ENCODE assay signal across 8 mouse cellular contexts in genomic region chr6:140623226-140624095, GRCm38 (mm10). TPM values are rescaled to one million over a fixed set of nuclear protein-coding genes. Genes with fewer than 3 reads are reported as not detected.
DNase-seq lines count a peak whose midpoint lies in the region; ATAC-seq and TF ChIP-seq lines count a peak whose summit lies in the region.

No protein-coding gene starts in this region.

- no peaks in the 10 kb centered on the region for H3K9me3 ChIP-seq in erythroblast, embryonic 14.5 days (ENCODE audit: control insufficient read depth, low read length)
- H3K9me3 ChIP-seq in heart, embryonic 13.5 days: no peaks in the 10 kb centered on the region
- H3K9me3 ChIP-seq in liver, embryonic 12.5 days (replicated peaks): no peaks in the 10 kb centered on the region
- no peaks in the 10 kb centered on the region for H3K9me3 ChIP-seq in stomach, embryonic 15.5 days

- H3K9ac ChIP-seq in heart, embryonic 13.5 days: peak overlapping the region; percentile 93
- peak overlapping the region; percentile 93 for H3K9ac ChIP-seq in liver, embryonic 12.5 days
- H3K9ac ChIP-seq in stomach, embryonic 15.5 days: peak overlapping the region; percentile 94

- no peaks in the 10 kb centered on the region for H3K27me3 ChIP-seq in C2C12 (ENCODE audit: control insufficient read depth, insufficient read depth, insufficient read length)
- H3K27me3 ChIP-seq in erythroblast, embryonic 14.5 days (ENCODE audit: control insufficient read depth): peaks cover 5% of the 10 kb centered on the region; the same call in 1 of the 2 replicates
- no peaks in the 10 kb centered on the region for H3K27me3 ChIP-seq in heart, embryonic 13.5 days (replicated peaks)
- peaks cover 6% of the 10 kb centered on the region; the same call in 1 of the 2 replicates for H3K27me3 ChIP-seq in liver, embryonic 12.5 days (replicated peaks)
- no peaks in the 10 kb centered on the region for H3K27me3 ChIP-seq in stomach, embryonic 15.5 days (replicated peaks)

- peaks cover 49% of the 10 kb centered on the region for H3K79me2 ChIP-seq in C2C12 (ENCODE audit: control insufficient read depth, insufficient read depth)

- peak; percentile 97 for DNase-seq in brain, embryonic 14.5 days (ENCODE audit: low read depth)
- DNase-seq in kidney, postnatal 10 days: peak; percentile 96
- peak; percentile 91 to 92 for DNase-seq in natural killer cell, adult 2 months (ENCODE audit: low spot score in 2 of 2)

- peak; percentile 82 for ATAC-seq in heart, embryonic 13.5 days (ENCODE audit: extremely low read depth, insufficient number of reproducible peaks, low FRiP score, low TSS enrichment)
- ATAC-seq in liver, embryonic 12.5 days: peak; percentile 92
- peak; percentile 92 for ATAC-seq in stomach, embryonic 15.5 days (ENCODE audit: insufficient read depth, low FRiP score, low read depth)

- peak; percentile 94 for TF ChIP-seq POLR2A in brain, embryonic 14.5 days (IDR thresholded peaks at IDR 0.05; ENCODE audit: borderline replicate concordance, extremely low read depth, insufficient read depth, insufficient read length, poor library complexity, severe bottlenecking)

- H3ac ChIP-seq in C2C12 (ENCODE audit: control insufficient read depth, insufficient read length, low read depth): peak overlapping the region; percentile 92

- no peak for TF ChIP-seq CTCF in C2C12 (IDR thresholded peaks at IDR 0.05; ENCODE audit: control insufficient read depth, insufficient read depth, insufficient read length)
- no peak for TF ChIP-seq CTCF in brain, embryonic 14.5 days (IDR thresholded peaks at IDR 0.05; ENCODE audit: borderline replicate concordance, extremely low read depth, insufficient read depth, insufficient read length)

- peaks cover 41% of the 10 kb centered on the region for H3K79me3 ChIP-seq in C2C12 (ENCODE audit: low read depth)

- H3K4me3 ChIP-seq in C2C12 (ENCODE audit: insufficient read depth, poor library complexity, severe bottlenecking): peak overlapping the region; percentile 69
- peak overlapping the region; percentile 97 for H3K4me3 ChIP-seq in erythroblast, embryonic 14.5 days (replicated peaks)
- peak overlapping the region; percentile 89 for H3K4me3 ChIP-seq in heart, embryonic 13.5 days
- H3K4me3 ChIP-seq in liver, embryonic 12.5 days: peak overlapping the region; percentile 90
- peak overlapping the region; percentile 100 for H3K4me3 ChIP-seq in stomach, embryonic 15.5 days (replicated peaks)

- peak overlapping the region; percentile 97 for H3K27ac ChIP-seq in heart, embryonic 13.5 days (replicated peaks)
- H3K27ac ChIP-seq in liver, embryonic 12.5 days: peak overlapping the region; percentile 89
- H3K27ac ChIP-seq in stomach, embryonic 15.5 days: peak overlapping the region; percentile 97

- H3K4me2 ChIP-seq in heart, embryonic 13.5 days: peak overlapping the region; percentile 91
- peak overlapping the region; percentile 98 for H3K4me2 ChIP-seq in liver, embryonic 12.5 days
- peak overlapping the region; percentile 61 for H3K4me2 ChIP-seq in stomach, embryonic 15.5 days

- peaks cover 39% of the 10 kb centered on the region for H3K4me1 ChIP-seq in erythroblast, embryonic 14.5 days (ENCODE audit: control insufficient read depth)
- peaks cover 35% of the 10 kb centered on the region for H3K4me1 ChIP-seq in heart, embryonic 13.5 days
- peaks cover 42% of the 10 kb centered on the region for H3K4me1 ChIP-seq in liver, embryonic 12.5 days
- H3K4me1 ChIP-seq in stomach, embryonic 15.5 days: peaks cover 16% of the 10 kb centered on the region

- under 1% methylated on average over 110 of the region's 117 CpGs for WGBS in heart, embryonic 13.5 days
- under 1% methylated on average over 91 of the region's 117 CpGs for WGBS in liver, embryonic 12.5 days (ENCODE audit: insufficient replicate concordance)
- WGBS in stomach, embryonic 15.5 days: under 1% methylated on average over 101 of the region's 117 CpGs

- peaks cover 6% of the 10 kb centered on the region for H3K36me3 ChIP-seq in C2C12 (ENCODE audit: control insufficient read depth, insufficient read depth)
- H3K36me3 ChIP-seq in erythroblast, embryonic 14.5 days (ENCODE audit: control insufficient read depth): no peaks in the 10 kb centered on the region; the same call in 1 of the 2 replicates
- no peaks in the 10 kb centered on the region for H3K36me3 ChIP-seq in heart, embryonic 13.5 days
- 0 out of 2 replicates have a peak, but pooled peaks cover 5% of the 10 kb centered on the region for H3K36me3 ChIP-seq in liver, embryonic 12.5 days
- no peaks in the 10 kb centered on the region for H3K36me3 ChIP-seq in stomach, embryonic 15.5 days

TF ChIP-seq in C2C12, 6 proteins besides CTCF, POLR2A, EP300 and RAD21:
- TF ChIP-seq USF1 (IDR thresholded peaks at IDR 0.05; ENCODE audit: low read depth) (no peak), MAX (IDR thresholded peaks at IDR 0.05) (peak; percentile 84)

RNA-seq across cellular contexts. Expression of gene Aebp2, which starts 1.0 kb away (rescaled TPM):
- polyA plus RNA-seq in C2C12 (2012; fragmentation: generic; extraction: Trizol): 27.1 TPM
- 30.0 and 36.8 TPM in 2 replicates for polyA plus RNA-seq in brain, embryonic 14.5 days (2012; rRNA removed)
- polyA plus RNA-seq in erythroblast, embryonic 14.5 days (2012): 0.51 TPM in 2 replicates
- 6.7 and 7.2 TPM in 2 replicates for polyA plus RNA-seq in heart, embryonic 13.5 days (2015; fragmentation: Nextera tagmentation; extraction: Ambion mirVana)
- 6.1 and 6.5 TPM in 2 replicates for polyA plus RNA-seq in liver, embryonic 12.5 days (2016; fragmentation: Nextera tagmentation; extraction: Ambion mirVana)
- 11.5 and 12.6 TPM in 2 replicates for polyA plus RNA-seq in stomach, embryonic 15.5 days (2015; fragmentation: Nextera tagmentation; extraction: Ambion mirVana)

Comparison
In these comparisons a context has a peak if more than half of its experiments do, and no peak if none do; other contexts are left out.
1. Peak in every context shown above with its lines: DNase-seq, ATAC-seq, H3K4me3 ChIP-seq and H3K27ac ChIP-seq.